Mouse (Mus musculus): ENCODE measurements at regions not wholly inside any gene's neighbourhood (a gene's known extent, or its start where the extent isn't known, plus 50 kb on each side); places are given as distances from the start of the nearest gene placed in this dataset.

DNA sequence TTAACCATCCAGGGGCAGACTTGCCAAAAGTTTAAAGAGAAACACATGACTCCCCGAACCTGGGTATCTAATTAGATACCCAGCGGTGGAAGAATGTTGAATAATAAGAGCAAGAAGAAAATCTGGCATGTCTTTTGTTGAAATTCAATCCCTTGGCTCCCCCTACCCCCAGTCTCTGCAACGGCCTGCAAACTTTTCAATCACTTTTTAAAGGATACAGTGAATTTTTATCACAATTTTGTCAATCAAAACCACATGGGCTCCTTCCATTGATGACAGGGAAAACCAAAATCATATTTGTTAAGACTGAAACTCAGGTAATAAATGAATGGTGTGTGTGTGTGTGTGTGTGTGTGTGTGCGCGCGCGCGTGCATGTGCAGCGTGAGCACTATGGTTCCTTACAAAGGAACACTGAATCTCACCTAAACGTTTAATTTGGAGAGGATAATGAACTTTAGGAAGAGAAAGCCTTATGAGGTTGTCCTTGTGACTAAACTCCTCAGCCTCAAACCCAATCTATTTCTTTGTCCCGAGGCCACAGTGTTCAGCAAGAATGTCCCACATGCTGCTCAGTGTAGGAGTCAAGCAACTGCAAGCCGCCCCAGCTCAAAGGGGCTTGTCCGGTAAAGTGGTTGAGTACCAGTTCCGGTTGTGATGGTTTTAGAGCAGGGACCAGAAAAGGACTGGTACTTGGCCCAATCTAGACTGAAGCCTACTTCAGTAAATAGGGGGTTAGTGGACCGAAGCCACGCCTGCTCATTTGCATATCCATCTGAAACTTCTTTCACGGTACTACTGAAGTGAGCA is 91.0 kb upstream of the Zfhx3 start:
- H3K4me1 ChIP-seq (ENCODE audit: control insufficient read depth, insufficient read depth, low read length), result no peaks in the 10 kb centered on the region
- H3K9ac ChIP-seq (ENCODE audit: low read depth, low read length), result no peak overlapping the region
- H3K27ac ChIP-seq (ENCODE audit: low read depth, low read length), result no peak overlapping the region
- no peak for ATAC-seq (replicated peaks; ENCODE audit: insufficient number of reproducible peaks, low FRiP score, low TSS enrichment)
- 78% methylated on average over 17 of the region's 17 CpGs for WGBS (ENCODE audit: insufficient replicate concordance)
- no peaks in the 10 kb centered on the region for H3K36me3 ChIP-seq (ENCODE audit: control insufficient read depth, insufficient read depth, low read length)
- no peak overlapping the region for H3K4me2 ChIP-seq
- H3K27me3 ChIP-seq (ENCODE audit: control insufficient read depth, insufficient read depth, low read length), result no peaks in the 10 kb centered on the region
- H3K9me3 ChIP-seq (replicated peaks; ENCODE audit: control insufficient read depth, low read length), result no peaks in the 10 kb centered on the region
- no peak overlapping the region for H3K4me3 ChIP-seq (ENCODE audit: low read depth, low read length)

GRCm38 (mm10) chr8:107859770-107860169 is 82.7 kb upstream of the Zfhx3 start:
- 90% methylated on average over 4 of the region's 4 CpGs for WGBS (ENCODE audit: insufficient replicate concordance)
- no peaks in the 10 kb centered on the region for H3K9me3 ChIP-seq (replicated peaks; ENCODE audit: control insufficient read depth, low read length)
- no peak overlapping the region for H3K4me2 ChIP-seq
- H3K4me3 ChIP-seq (ENCODE audit: low read depth, low read length), result no peak overlapping the region
- no peaks in the 10 kb centered on the region for H3K36me3 ChIP-seq (ENCODE audit: control insufficient read depth, insufficient read depth, low read length)
- H3K27me3 ChIP-seq (ENCODE audit: control insufficient read depth, insufficient read depth, low read length), result no peaks in the 10 kb centered on the region
- no peak overlapping the region for H3K27ac ChIP-seq (ENCODE audit: low read depth, low read length)
- no peak for ATAC-seq (replicated peaks; ENCODE audit: insufficient number of reproducible peaks, low FRiP score, low TSS enrichment)
- peaks cover 3% of the 10 kb centered on the region; the same call in 1 of the 2 replicates for H3K4me1 ChIP-seq (ENCODE audit: control insufficient read depth, insufficient read depth, low read length)
- H3K9ac ChIP-seq (ENCODE audit: low read depth, low read length), result no peak overlapping the region

DNA sequence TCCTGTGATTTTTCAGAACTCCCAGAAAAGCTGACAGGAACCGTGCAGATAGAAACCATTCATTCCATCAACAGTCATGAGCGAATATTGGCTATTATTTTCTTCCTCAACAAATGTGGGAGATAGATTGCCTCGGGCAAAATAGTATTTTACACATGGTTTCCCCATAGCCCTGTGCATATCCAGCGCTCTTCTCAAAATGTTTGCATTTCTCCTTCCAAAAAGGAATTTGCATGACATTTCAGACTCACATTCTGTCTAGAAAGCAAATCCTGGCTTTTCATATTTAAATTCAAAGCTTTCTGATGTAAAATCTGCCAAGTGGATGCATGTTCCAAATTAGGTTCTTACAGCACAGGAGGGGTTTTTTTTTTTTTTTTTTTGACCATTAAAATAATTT is 82.2 kb upstream of the Zfhx3 start:
- ATAC-seq (replicated peaks; ENCODE audit: insufficient number of reproducible peaks, low FRiP score, low TSS enrichment), result no peak
- whole genome bisulfite sequencing (ENCODE audit: insufficient replicate concordance), result 73% methylated on average over 4 of the region's 4 CpGs
- Histone ChIP-seq H3K4me3 (ENCODE audit: low read depth, low read length) (no peak overlapping the region), H3K36me3 (ENCODE audit: control insufficient read depth, insufficient read depth, low read length) (no peaks in the 10 kb centered on the region), H3K27ac (ENCODE audit: low read depth, low read length) (no peak overlapping the region), H3K27me3 (ENCODE audit: control insufficient read depth, insufficient read depth, low read length) (no peaks in the 10 kb centered on the region), H3K4me1 (ENCODE audit: control insufficient read depth, insufficient read depth, low read length) (peaks cover 3% of the 10 kb centered on the region; the same call in 1 of the 2 replicates), H3K9ac (ENCODE audit: low read depth, low read length) (no peak overlapping the region), H3K9me3 (replicated peaks; ENCODE audit: control insufficient read depth, low read length) (no peaks in the 10 kb centered on the region), H3K4me2 (no peak overlapping the region)

- no peak overlapping the region for H3K4me2 ChIP-seq
- no peak overlapping the region for H3K9ac ChIP-seq (ENCODE audit: low read depth, low read length)
- no peaks in the 10 kb centered on the region for H3K9me3 ChIP-seq (replicated peaks; ENCODE audit: control insufficient read depth, low read length)
- no peak overlapping the region for H3K27ac ChIP-seq (ENCODE audit: low read depth, low read length)
- WGBS (ENCODE audit: insufficient replicate concordance), result 52% methylated on average over 14 of the region's 14 CpGs
- peaks cover 3% of the 10 kb centered on the region; the same call in 1 of the 2 replicates for H3K4me1 ChIP-seq (ENCODE audit: control insufficient read depth, insufficient read depth, low read length)
- H3K27me3 ChIP-seq (ENCODE audit: control insufficient read depth, insufficient read depth, low read length), result no peaks in the 10 kb centered on the region
- ATAC-seq (replicated peaks; ENCODE audit: insufficient number of reproducible peaks, low FRiP score, low TSS enrichment), result no peak
- H3K36me3 ChIP-seq (ENCODE audit: control insufficient read depth, insufficient read depth, low read length), result no peaks in the 10 kb centered on the region
- no peak overlapping the region for H3K4me3 ChIP-seq (ENCODE audit: low read depth, low read length)
Observed at GRCm38 (mm10) chr8:107864802-107865651, 77.4 kb upstream of the Zfhx3 start.

- H3K4me1 ChIP-seq (ENCODE audit: control insufficient read depth, insufficient read depth, low read length), result peaks cover 3% of the 10 kb centered on the region; the same call in 1 of the 2 replicates
- no peak overlapping the region for H3K9ac ChIP-seq (ENCODE audit: low read depth, low read length)
- no peak overlapping the region for H3K27ac ChIP-seq (ENCODE audit: low read depth, low read length)
- no peak overlapping the region for H3K4me3 ChIP-seq (ENCODE audit: low read depth, low read length)
- ATAC-seq (replicated peaks; ENCODE audit: insufficient number of reproducible peaks, low FRiP score, low TSS enrichment), result no peak
- no peaks in the 10 kb centered on the region for H3K9me3 ChIP-seq (replicated peaks; ENCODE audit: control insufficient read depth, low read length)
- H3K36me3 ChIP-seq (ENCODE audit: control insufficient read depth, insufficient read depth, low read length), result no peaks in the 10 kb centered on the region
- 60% methylated on average over 4 of the region's 4 CpGs for WGBS (ENCODE audit: insufficient replicate concordance)
- H3K27me3 ChIP-seq (ENCODE audit: control insufficient read depth, insufficient read depth, low read length), result no peaks in the 10 kb centered on the region
- H3K4me2 ChIP-seq, result no peak overlapping the region
Observed at GRCm38 (mm10) chr8:107865744-107866143, 76.7 kb upstream of the Zfhx3 start.

DNA sequence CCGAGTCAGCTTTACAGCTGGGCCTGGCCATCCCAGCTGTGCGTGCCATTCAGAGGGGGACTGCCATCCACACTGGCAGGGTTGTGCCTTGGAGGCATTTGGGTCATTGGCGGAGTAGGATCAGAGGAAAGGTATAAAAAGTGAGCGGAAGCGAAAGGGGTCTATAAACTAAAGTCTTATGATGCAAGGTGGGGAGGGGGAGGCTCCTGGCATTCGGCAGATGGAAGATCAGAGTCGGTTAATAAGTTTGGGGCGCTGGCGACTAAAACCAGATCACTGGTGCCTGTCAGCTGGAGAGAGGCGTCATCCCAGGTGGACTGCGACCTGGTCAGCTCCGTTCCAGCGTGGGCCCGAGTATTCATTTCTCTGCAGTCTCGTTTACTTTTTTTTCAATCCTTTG is 70.7 kb upstream of the Zfhx3 start:
- H3K9me3 ChIP-seq (replicated peaks; ENCODE audit: control insufficient read depth, low read length), result no peaks in the 10 kb centered on the region
- H3K36me3 ChIP-seq (ENCODE audit: control insufficient read depth, insufficient read depth, low read length), result no peaks in the 10 kb centered on the region
- no peak overlapping the region for H3K4me3 ChIP-seq (ENCODE audit: low read depth, low read length)
- H3K27ac ChIP-seq (ENCODE audit: low read depth, low read length), result no peak overlapping the region
- no peak for ATAC-seq (replicated peaks; ENCODE audit: insufficient number of reproducible peaks, low FRiP score, low TSS enrichment)
- H3K4me2 ChIP-seq, result no peak overlapping the region
- WGBS (ENCODE audit: insufficient replicate concordance), result 49% methylated on average over 15 of the region's 15 CpGs
- no peak overlapping the region for H3K9ac ChIP-seq (ENCODE audit: low read depth, low read length)
- no peaks in the 10 kb centered on the region for H3K4me1 ChIP-seq (ENCODE audit: control insufficient read depth, insufficient read depth, low read length)
- no peaks in the 10 kb centered on the region for H3K27me3 ChIP-seq (ENCODE audit: control insufficient read depth, insufficient read depth, low read length)

- Histone ChIP-seq H3K27me3 (ENCODE audit: control insufficient read depth, insufficient read depth, low read length) (no peaks in the 10 kb centered on the region), H3K27ac (ENCODE audit: low read depth, low read length) (no peak overlapping the region), H3K4me1 (ENCODE audit: control insufficient read depth, insufficient read depth, low read length) (no peaks in the 10 kb centered on the region), H3K4me3 (ENCODE audit: low read depth, low read length) (no peak overlapping the region), H3K9ac (ENCODE audit: low read depth, low read length) (no peak overlapping the region), H3K4me2 (no peak overlapping the region), H3K36me3 (ENCODE audit: control insufficient read depth, insufficient read depth, low read length) (no peaks in the 10 kb centered on the region), H3K9me3 (replicated peaks; ENCODE audit: control insufficient read depth, low read length) (no peaks in the 10 kb centered on the region)
- ATAC-seq (replicated peaks; ENCODE audit: insufficient number of reproducible peaks, low FRiP score, low TSS enrichment), result no peak
- 77% methylated on average over 11 of the region's 11 CpGs for WGBS (ENCODE audit: insufficient replicate concordance)
Observed at GRCm38 (mm10) chr8:107872121-107872520, 70.3 kb upstream of the Zfhx3 start.

DNA sequence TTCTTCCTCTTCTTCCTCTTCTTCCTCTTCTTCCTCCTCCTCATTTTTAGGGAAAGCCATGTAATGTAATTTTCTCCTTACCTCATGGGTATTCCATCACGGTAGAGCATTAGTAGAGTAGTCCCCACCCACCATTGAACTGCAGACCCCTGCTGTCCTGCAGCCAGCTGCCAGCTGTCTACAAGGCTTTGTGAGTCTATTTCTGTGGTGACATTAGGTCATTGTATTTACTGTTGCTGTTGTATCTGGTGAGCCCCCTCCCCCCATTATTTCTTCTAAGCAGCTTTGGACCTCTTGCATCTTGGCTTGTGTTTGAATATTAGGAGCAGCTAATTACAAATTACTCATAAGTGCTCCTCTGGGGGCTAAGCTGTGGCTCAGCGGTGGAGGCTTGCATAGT is 66.0 kb upstream of the Zfhx3 start:
- Histone ChIP-seq H3K36me3 (ENCODE audit: control insufficient read depth, insufficient read depth, low read length) (no peaks in the 10 kb centered on the region), H3K4me3 (ENCODE audit: low read depth, low read length) (no peak overlapping the region), H3K27me3 (ENCODE audit: control insufficient read depth, insufficient read depth, low read length) (no peaks in the 10 kb centered on the region), H3K4me1 (ENCODE audit: control insufficient read depth, insufficient read depth, low read length) (no peaks in the 10 kb centered on the region), H3K9ac (ENCODE audit: low read depth, low read length) (no peak overlapping the region), H3K4me2 (no peak overlapping the region), H3K27ac (ENCODE audit: low read depth, low read length) (no peak overlapping the region), H3K9me3 (replicated peaks; ENCODE audit: control insufficient read depth, low read length) (no peaks in the 10 kb centered on the region)
- WGBS (ENCODE audit: insufficient replicate concordance), result 53% methylated on average over 2 of the region's 2 CpGs
- no peak for ATAC-seq (replicated peaks; ENCODE audit: insufficient number of reproducible peaks, low FRiP score, low TSS enrichment)

Data from heart, embryonic 11.5 days (tissue).